In the genomic region with DNA sequence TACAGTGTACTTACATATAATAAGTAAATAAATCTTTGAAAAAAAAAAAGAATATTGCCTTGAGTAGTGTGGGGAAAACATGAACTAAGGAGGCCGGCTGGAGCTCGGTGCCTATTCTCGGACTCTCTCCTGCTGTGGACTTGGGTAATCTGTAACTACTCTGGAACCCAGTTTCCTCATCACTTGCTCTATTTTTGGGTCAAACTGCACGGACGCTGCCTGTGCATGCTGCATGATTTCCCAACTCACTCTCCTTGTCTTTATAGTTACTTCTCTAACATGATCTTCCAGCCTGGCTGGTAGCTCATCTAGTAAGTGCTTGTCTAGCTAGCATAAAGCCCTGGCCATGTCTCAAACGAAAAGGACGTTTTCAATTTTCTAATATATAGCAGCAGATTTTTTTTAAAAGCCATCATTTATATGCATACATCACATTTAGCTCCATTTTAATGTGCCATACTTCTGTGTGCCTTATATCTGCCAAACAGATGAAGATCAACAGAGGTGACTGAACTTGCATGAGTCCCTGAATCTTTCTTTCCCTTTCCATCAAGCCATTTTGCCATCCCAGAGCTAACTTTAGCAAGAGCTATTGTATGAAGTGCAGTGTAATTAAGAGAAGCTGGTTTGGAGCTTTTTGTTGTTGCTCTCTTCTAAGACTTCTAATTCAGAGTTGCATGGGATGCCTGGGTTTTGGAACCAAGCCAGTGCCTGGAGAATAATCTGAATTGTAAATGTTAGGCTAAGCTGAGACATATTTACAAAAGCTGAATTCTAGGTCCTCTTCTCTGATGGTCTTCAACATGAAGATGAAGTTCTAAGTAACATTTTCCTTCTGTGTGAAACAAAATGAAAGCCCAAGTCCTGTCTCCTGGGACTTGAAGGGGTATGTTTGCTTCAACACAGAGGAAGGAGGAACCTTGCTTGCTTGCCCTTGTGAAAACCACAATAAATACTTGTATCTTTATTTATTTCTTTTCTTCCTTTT, we compare ENCODE assay signal across 11 mouse cellular contexts. TPM values are rescaled to one million over a fixed set of nuclear protein-coding genes. Genes with fewer than 3 reads are reported as not detected.
DNase-seq lines count a peak whose midpoint lies in the region; ATAC-seq and TF ChIP-seq lines count a peak whose summit lies in the region.
"Had no signal": no experiment of that assay in that cellular context is flagged by ENCODE, and none has a peak within 500 bp of the region (broad histone marks: within the 10 kb centered on the region; RNA-seq: fewer than 3 reads in every experiment).

No protein-coding gene starts in this region.

- no peaks in the 10 kb centered on the region for H3K9me3 ChIP-seq in heart, embryonic 15.5 days (replicated peaks)
- no peaks in the 10 kb centered on the region for H3K9me3 ChIP-seq in heart, embryonic 11.5 days (replicated peaks; ENCODE audit: control insufficient read depth, low read length)
- peaks cover 5% of the 10 kb centered on the region for H3K9me3 ChIP-seq in CH12.LX (replicated peaks; ENCODE audit: low read length)
- H3K9me3 ChIP-seq: limb, embryonic 12.5 days had no signal

- ATAC-seq in heart, embryonic 15.5 days (replicated peaks; ENCODE audit: insufficient number of reproducible peaks, insufficient read depth, low FRiP score, low read depth), result no peak
- no peak for ATAC-seq in heart, embryonic 11.5 days (replicated peaks; ENCODE audit: insufficient number of reproducible peaks, low FRiP score, low TSS enrichment)

- peaks cover 3% of the 10 kb centered on the region; the same call in 1 of the 2 replicates for H3K4me1 ChIP-seq in heart, embryonic 15.5 days (replicated peaks)
- H3K4me1 ChIP-seq in heart, embryonic 11.5 days (ENCODE audit: control insufficient read depth, insufficient read depth, low read length), result no peaks in the 10 kb centered on the region
- H3K4me1 ChIP-seq in CH12.LX (ENCODE audit: control insufficient read depth in 1 of 2, insufficient read depth in 2 of 2), result peaks cover 6 to 83% of the 10 kb centered on the region in 2 experiments; a peak in 3 of 4 replicates
- peaks cover 2% of the 10 kb centered on the region for H3K4me1 ChIP-seq in thymus, adult 2 months (replicated peaks; ENCODE audit: control insufficient read depth, insufficient read depth, low read length)

- TF ChIP-seq CTCF in CH12.LX (conservative IDR thresholded peaks at IDR 0.05 in 1 of 2, IDR thresholded peaks at IDR 0.05 in 1 of 2; ENCODE audit: low read depth in 2 of 2, low read length in 2 of 2), result no peak
- no peak for TF ChIP-seq CTCF in thymus, adult 2 months (IDR thresholded peaks at IDR 0.05; ENCODE audit: borderline replicate concordance, control insufficient read depth, extremely low read depth, insufficient read depth, low read length, poor library complexity)

- WGBS in heart, embryonic 15.5 days, result 65% methylated on average over 7 of the region's 7 CpGs
- 70% methylated on average over 7 of the region's 7 CpGs for WGBS in heart, embryonic 11.5 days (ENCODE audit: insufficient replicate concordance)
- WGBS in thymus, adult 2 months, result 91% methylated on average over 7 of the region's 7 CpGs

- TF ChIP-seq RAD21 in CH12.LX (IDR thresholded peaks at IDR 0.05; ENCODE audit: low read depth, low read length), result no peak

- no peaks in the 10 kb centered on the region for H3K36me3 ChIP-seq in heart, embryonic 15.5 days
- H3K36me3 ChIP-seq in heart, embryonic 11.5 days (ENCODE audit: control insufficient read depth, insufficient read depth, low read length), result no peaks in the 10 kb centered on the region
- no peaks in the 10 kb centered on the region for H3K36me3 ChIP-seq in CH12.LX (replicated peaks in 1 of 2; ENCODE audit: control insufficient read depth in 1 of 2, insufficient read depth in 1 of 2, low read length in 1 of 2)
- no peaks in the 10 kb centered on the region for H3K36me3 ChIP-seq in thymus, adult 2 months (ENCODE audit: control insufficient read depth, insufficient read depth, low read length)
- H3K36me3 ChIP-seq: limb, embryonic 12.5 days had no signal

- no peak overlapping the region for H3K4me2 ChIP-seq in heart, embryonic 15.5 days
- no peak overlapping the region for H3K4me2 ChIP-seq in heart, embryonic 11.5 days
- H3K4me2 ChIP-seq in CH12.LX (ENCODE audit: insufficient read depth, low read depth, poor library complexity, severe bottlenecking), result no peak overlapping the region
- H3K4me2 ChIP-seq: hindbrain, embryonic 14.5 days; limb, embryonic 12.5 days had no signal

- H3K79me2 ChIP-seq in CH12.LX (replicated peaks; ENCODE audit: control insufficient read depth, extremely low read depth, insufficient read depth, poor library complexity, severe bottlenecking), result no peaks in the 10 kb centered on the region

- dilution Hi-C loops in CH12.LX (cut with MboI; ENCODE audit: extremely low pct_ligation_motif_present, extremely low pct_unique_long_range_greater_than_20kb, low sequenced_read_pairs), result no loop called here

- H3K27ac ChIP-seq in heart, embryonic 15.5 days, result peak overlapping the region; percentile 14; the same call in 1 of the 2 replicates
- no peak overlapping the region for H3K27ac ChIP-seq in heart, embryonic 11.5 days (ENCODE audit: low read depth, low read length)
- H3K27ac ChIP-seq in CH12.LX (ENCODE audit: insufficient read depth, low read depth), result no peak overlapping the region
- no peak overlapping the region for H3K27ac ChIP-seq in thymus, adult 2 months (ENCODE audit: control insufficient read depth, insufficient read depth, low read length)
- H3K27ac ChIP-seq: hindbrain, embryonic 14.5 days; limb, embryonic 12.5 days had no signal

- no peak for TF ChIP-seq POLR2A in CH12.LX (IDR thresholded peaks at IDR 0.05; ENCODE audit: low read depth, low read length)
- TF ChIP-seq POLR2A in thymus, adult 2 months (IDR thresholded peaks at IDR 0.05; ENCODE audit: control insufficient read depth, extremely low read depth, insufficient read depth, low read length, poor library complexity), result no peak

- H3K9ac ChIP-seq in heart, embryonic 15.5 days, result no peak overlapping the region
- no peak overlapping the region for H3K9ac ChIP-seq in heart, embryonic 11.5 days (ENCODE audit: low read depth, low read length)
- H3K9ac ChIP-seq in CH12.LX (ENCODE audit: insufficient read depth, low read depth), result no peak overlapping the region
- H3K9ac ChIP-seq: hindbrain, embryonic 14.5 days; limb, embryonic 12.5 days had no signal

- no peak for DNase-seq in CH12.LX (ENCODE audit: extremely low read depth)
- peak; percentile 51 for DNase-seq in fat pad, adult 2 months (ENCODE audit: extremely low read depth, low read depth, low spot score)
- peak; percentile 64 for DNase-seq in lung, postnatal 10 days
- DNase-seq in cerebellum, adult 11 months, result no peak
- DNase-seq in thymus, postnatal 10 days (ENCODE audit: low spot score in 2 of 2), result no peak
- no peak for DNase-seq in thymus, adult 2 months
- DNase-seq: adrenal gland, postnatal 25 days had no signal

- TF ChIP-seq EP300 in CH12.LX (IDR thresholded peaks at IDR 0.05; ENCODE audit: low read length), result peak; percentile 61

- H3K4me3 ChIP-seq in heart, embryonic 15.5 days, result no peak overlapping the region
- no peak overlapping the region for H3K4me3 ChIP-seq in heart, embryonic 11.5 days (ENCODE audit: low read depth, low read length)
- no peak overlapping the region for H3K4me3 ChIP-seq in CH12.LX (replicated peaks in 1 of 3; ENCODE audit: low read depth in 2 of 3, low read length in 2 of 3, poor library complexity in 1 of 3)
- H3K4me3 ChIP-seq in thymus, adult 2 months (ENCODE audit: control insufficient read depth, insufficient read depth, low read length), result no peak overlapping the region
- H3K4me3 ChIP-seq: limb, embryonic 12.5 days had no signal

- no peaks in the 10 kb centered on the region for H3K27me3 ChIP-seq in heart, embryonic 15.5 days
- H3K27me3 ChIP-seq in heart, embryonic 11.5 days (ENCODE audit: control insufficient read depth, insufficient read depth, low read length), result no peaks in the 10 kb centered on the region
- H3K27me3 ChIP-seq in CH12.LX (replicated peaks), result no peaks in the 10 kb centered on the region
- no peaks in the 10 kb centered on the region for H3K27me3 ChIP-seq in thymus, adult 2 months (ENCODE audit: control insufficient read depth, insufficient read depth, low read length)
- H3K27me3 ChIP-seq: limb, embryonic 12.5 days had no signal

- in situ Hi-C loops in CH12.LX (cut with MboI; ENCODE audit: low pct_ligation_motif_present, low pct_unique_long_range_greater_than_20kb, low sequenced_read_pairs), result no loop called here

TF ChIP-seq in CH12.LX, 34 proteins besides CTCF, POLR2A, EP300 and RAD21:
- no peak for TF ChIP-seq USF2 (conservative IDR thresholded peaks at IDR 0.05; ENCODE audit: low read depth, low read length)
- 0 out of 2 replicates have a peak, but pooled peaks have one; percentile 33 for TF ChIP-seq IRF4 (IDR thresholded peaks at IDR 0.05; ENCODE audit: low read depth, low read length)
TF ChIP-seq in CH12.LX: peak in this region for 1.

RNA-seq across cellular contexts. Expression of a gene that starts 20.2 kb away (rescaled TPM):
- polyA plus RNA-seq in heart, embryonic 15.5 days (2015; fragmentation: Nextera tagmentation; extraction: Ambion mirVana), result 4.8 and 7.9 TPM in 2 replicates
- polyA plus RNA-seq in heart, embryonic 11.5 days (2014; fragmentation: Nextera tagmentation; extraction: Ambion mirVana), result 7.1 and 8.4 TPM in 2 replicates
- 24.0 and 37.1 TPM in 2 replicates for total RNA-seq in CH12.LX (2012; rRNA removed)
- total RNA-seq in CH12.LX (2014; rRNA removed), result 18.3 and 22.6 TPM in 2 replicates
- 35.8 and 41.1 TPM in 2 replicates for polyA plus RNA-seq in CH12.LX (2012; ENCODE audit: insufficient read length, low read depth)
- 10.9 and 12.3 TPM in 2 replicates for polyA plus RNA-seq in thymus, adult 2 months (2012; rRNA removed)

RNA-seq across cellular contexts. Expression of a gene that starts 53.4 kb away (rescaled TPM):
- 277 and 323 TPM in 2 replicates for polyA plus RNA-seq in heart, embryonic 15.5 days (2015; fragmentation: Nextera tagmentation; extraction: Ambion mirVana)
- polyA plus RNA-seq in heart, embryonic 11.5 days (2014; fragmentation: Nextera tagmentation; extraction: Ambion mirVana), result 360 and 376 TPM in 2 replicates
- total RNA-seq in CH12.LX (2012; rRNA removed) (86.0 and 109 TPM in 2 replicates), CH12.LX (2014; rRNA removed) (168 TPM in 2 replicates)
- polyA plus RNA-seq in CH12.LX (2012; ENCODE audit: insufficient read length, low read depth), result 189 and 193 TPM in 2 replicates
- polyA plus RNA-seq in thymus, adult 2 months (2012; rRNA removed), result 50.1 and 60.1 TPM in 2 replicates

Comparison
In these comparisons a context has a peak if more than half of its experiments do, and no peak if none do; other contexts are left out.
1. DNase-seq: peak in fat pad, adult 2 months (single experiment) and lung, postnatal 10 days (single experiment); none in CH12.LX (single experiment), cerebellum, adult 11 months (single experiment), thymus, postnatal 10 days (0 of 2) and thymus, adult 2 months (single experiment).